Mouse (Mus musculus) midbrain, embryonic 10.5 days (tissue): ENCODE measurements around the gene Ipo8. TPM values are rescaled to one million over a fixed set of nuclear protein-coding genes. Genes with fewer than 3 reads are reported as not detected.

Experiments used
- DNase-seq: peaks from one replicate; pipeline ENCODE4 v3.0.0-alpha.2; 2017; ENCODE audit warnings: low spot score
- H3K27ac ChIP-seq: fragments of 300-500 bp; sonication (generic); replicated peaks from 2 replicates; pipeline ENCODE4 v1.5.1; 2016; ENCODE audit warnings: mild to moderate bottlenecking
- H3K27me3 ChIP-seq: fragments of 300-500 bp; sonication (generic); 2 replicates; pipeline ENCODE4 v1.6.1; 2016; ENCODE audit warnings: low read depth, mild to moderate bottlenecking; ENCODE audit not compliant: poor library complexity, severe bottlenecking
- H3K36me3 ChIP-seq: fragments of 300-500 bp; sonication (generic); 2 replicates; pipeline ENCODE4 v1.6.1; 2016; ENCODE audit warnings: mild to moderate bottlenecking, moderate library complexity
- H3K4me1 ChIP-seq: fragments of 300-500 bp; sonication (generic); 2 replicates; pipeline ENCODE4 v1.6.1; 2016
- H3K4me3 ChIP-seq: fragments of 300-500 bp; sonication (generic); 2 replicates; pipeline ENCODE4 v1.5.1; 2016; ENCODE audit warnings: mild to moderate bottlenecking, moderate library complexity
- H3K9me3 ChIP-seq: fragments of 300-500 bp; sonication (generic); replicated peaks from 2 replicates; pipeline ENCODE4 v1.6.1; 2016; ENCODE audit warnings: mild to moderate bottlenecking
- WGBS: fragments of 180-500 bp; shearing (Covaris S2); methylation state at CpG from one replicate; pipeline ENCODE4 v1.1.7; 2016; 5-methylcytosine and 5-hydroxymethylcytosine counted together
- polyA plus RNA-seq: library from polyadenylated mRNA; unstranded; fragments of >200 nt; fragmentation: Nextera tagmentation; extraction: Ambion mirVana; gene quantifications from 2 replicates; pipeline ENCODE4 v1.2.1, GENCODE M21; 2016

Ipo8 gene
- polyA plus RNA-seq, 1 experiment from 2014 or later = 29.7 TPM

DNA sequence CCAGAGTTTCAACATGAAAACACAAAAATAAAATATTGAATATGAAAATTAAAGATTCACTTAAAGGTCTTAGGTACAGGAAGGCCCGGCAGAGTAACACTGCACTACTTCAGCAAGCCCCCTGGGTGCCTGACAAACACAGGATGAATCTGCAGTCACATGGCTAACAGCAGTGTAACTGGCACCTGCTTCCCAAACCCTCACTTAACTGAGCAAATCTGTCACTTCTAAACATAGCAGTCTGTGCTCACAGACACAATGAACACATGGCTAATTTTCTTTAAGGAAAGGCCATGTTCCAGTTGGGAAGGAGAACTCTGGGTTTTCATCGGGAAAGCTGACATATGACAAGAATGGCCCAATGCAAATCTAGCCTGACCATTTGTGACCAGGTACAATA, 36.1 kb downstream of the Ipo8 start:
- Histone ChIP-seq H3K4me1 (no peaks in the 10 kb centered on the region), H3K36me3 (peaks cover 74% of the 10 kb centered on the region), H3K4me3 (no peak overlapping the region), H3K9me3 (no peaks in the 10 kb centered on the region), H3K27ac (no peak overlapping the region), H3K27me3 (no peaks in the 10 kb centered on the region)
- WGBS = 93% methylated on average over 2 of the region's 2 CpGs
- no peak for DNase-seq

DNA sequence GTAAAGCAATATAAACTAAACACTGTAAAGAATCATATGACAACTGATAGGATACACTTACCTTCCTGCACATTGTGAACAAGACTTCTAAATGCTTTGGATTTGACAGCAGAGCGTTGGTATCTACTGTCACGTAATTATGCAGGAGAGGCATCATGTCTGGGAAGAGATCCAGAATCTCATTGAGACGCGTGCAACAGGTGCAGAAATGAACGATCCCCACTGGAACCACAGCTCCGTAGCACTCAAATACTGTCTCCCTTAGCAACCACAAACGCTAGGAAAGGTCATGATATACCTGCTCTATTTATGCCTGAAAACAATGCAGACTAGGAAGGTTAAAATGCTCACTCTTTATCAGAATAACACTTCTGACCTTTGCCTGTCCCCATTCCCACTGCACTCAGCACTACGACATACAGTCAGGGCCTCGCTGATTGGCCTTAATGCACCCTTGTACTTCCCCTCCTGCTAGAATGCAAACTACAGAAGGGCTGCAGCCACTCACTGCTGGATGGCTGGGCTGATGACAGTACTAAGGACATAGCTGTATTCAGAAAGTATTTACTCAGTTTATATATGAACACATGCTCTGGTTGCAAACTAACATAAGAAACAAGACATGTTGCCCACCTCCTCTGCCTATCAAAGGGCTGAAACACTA, 42.1 kb downstream of the Ipo8 start:
- DNase-seq = no peak
- no peak overlapping the region for H3K4me3 ChIP-seq
- H3K27ac ChIP-seq = no peak overlapping the region
- H3K4me1 ChIP-seq = no peaks in the 10 kb centered on the region
- 94% methylated on average over 9 of the region's 9 CpGs for WGBS
- H3K36me3 ChIP-seq = peaks cover 81% of the 10 kb centered on the region
- H3K9me3 ChIP-seq = no peaks in the 10 kb centered on the region
- H3K27me3 ChIP-seq = no peaks in the 10 kb centered on the region

DNA sequence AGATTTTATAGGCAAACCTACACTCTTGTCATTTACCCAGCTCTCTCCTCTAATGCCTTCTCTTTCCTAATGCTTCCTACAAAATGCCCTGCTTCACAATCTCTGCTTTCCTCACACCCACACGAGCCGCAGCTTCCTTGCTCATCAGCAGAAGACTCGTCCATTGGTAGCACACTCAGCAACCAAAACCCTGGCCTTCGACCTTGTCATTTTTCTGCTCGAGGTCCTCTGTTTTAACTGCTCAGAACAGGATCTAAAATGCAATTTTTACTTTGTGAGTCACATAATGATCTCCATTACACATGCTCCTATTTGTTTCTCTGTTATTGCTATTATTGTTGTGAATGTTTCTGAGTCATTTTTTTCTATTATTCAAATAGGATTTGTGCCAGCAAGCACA, 45.1 kb downstream of the Ipo8 start:
- DNase-seq = no peak
- H3K9me3 ChIP-seq = no peaks in the 10 kb centered on the region
- no peaks in the 10 kb centered on the region for H3K4me1 ChIP-seq
- peaks cover 88% of the 10 kb centered on the region for H3K36me3 ChIP-seq
- H3K4me3 ChIP-seq = no peak overlapping the region
- no peak overlapping the region for H3K27ac ChIP-seq
- 91% methylated on average over 5 of the region's 5 CpGs for WGBS
- H3K27me3 ChIP-seq = no peaks in the 10 kb centered on the region

DNA sequence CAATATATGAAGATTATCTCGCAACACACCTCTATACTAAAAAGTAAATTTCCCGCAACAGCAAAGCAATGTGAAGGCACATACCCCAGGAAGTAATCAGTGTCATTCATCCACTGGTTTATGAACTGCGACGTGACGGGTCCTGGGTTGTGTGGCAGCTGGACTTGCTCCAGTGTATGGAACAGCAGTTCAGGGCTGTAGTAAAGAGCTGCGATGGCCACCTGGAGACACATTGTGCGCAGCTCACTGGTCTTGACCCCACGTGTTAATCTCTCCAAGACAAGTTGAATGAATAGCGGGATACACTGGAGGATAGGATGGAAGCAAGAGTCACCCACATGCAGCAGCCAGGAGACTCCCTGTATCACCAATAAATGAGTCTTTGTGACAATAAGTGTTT, 46.8 kb downstream of the Ipo8 start:
- no peak for DNase-seq
- Histone ChIP-seq H3K27me3 (no peaks in the 10 kb centered on the region), H3K4me3 (no peak overlapping the region), H3K9me3 (no peaks in the 10 kb centered on the region), H3K27ac (no peak overlapping the region), H3K36me3 (peaks cover 94% of the 10 kb centered on the region), H3K4me1 (no peaks in the 10 kb centered on the region)
- 91% methylated on average over 9 of the region's 9 CpGs for WGBS

DNA sequence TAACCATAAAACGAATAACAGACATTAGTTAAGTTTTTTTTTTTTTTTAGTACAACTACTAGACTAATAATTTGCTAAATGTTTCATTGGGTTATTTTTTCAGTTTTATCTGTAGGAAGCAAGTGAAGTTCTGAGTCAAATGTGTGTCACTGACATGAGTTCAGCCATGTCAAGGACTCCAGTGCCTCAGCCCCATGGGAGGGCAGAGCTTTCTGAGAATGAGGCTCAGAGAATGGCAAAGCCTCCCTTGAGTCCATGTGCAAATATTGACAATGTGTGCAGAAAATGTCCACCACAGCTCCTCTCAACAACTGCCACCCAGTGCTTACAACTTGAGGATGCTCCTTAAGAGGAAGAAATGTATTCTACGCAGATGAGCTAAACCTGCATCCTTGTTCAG, 55.0 kb downstream of the Ipo8 start:
- H3K4me3 ChIP-seq = no peak overlapping the region
- DNase-seq = no peak
- 90% methylated on average over 2 of the region's 2 CpGs for WGBS
- H3K27ac ChIP-seq = no peak overlapping the region
- H3K36me3 ChIP-seq = peaks cover 95% of the 10 kb centered on the region
- H3K4me1 ChIP-seq = no peaks in the 10 kb centered on the region
- H3K9me3 ChIP-seq = no peaks in the 10 kb centered on the region
- no peaks in the 10 kb centered on the region for H3K27me3 ChIP-seq

DNA sequence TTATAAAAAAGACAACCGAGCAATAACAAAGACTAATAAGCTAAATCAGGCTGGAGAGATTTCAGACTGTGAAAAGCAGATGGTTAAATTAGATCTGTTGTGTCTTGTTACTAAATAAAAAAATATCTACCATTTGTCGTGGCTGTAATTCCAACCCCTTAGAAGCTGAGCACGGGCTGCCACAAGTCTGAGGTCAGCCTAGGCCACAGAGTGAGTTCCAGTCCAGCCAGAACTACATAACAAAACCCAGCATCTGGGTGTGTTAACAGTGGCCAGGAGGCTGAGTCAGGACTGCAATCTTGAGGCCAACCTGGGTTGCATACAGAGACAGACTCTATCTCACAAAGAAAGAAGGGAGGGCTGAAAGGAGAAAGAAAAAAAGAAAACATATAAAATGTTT, 59.8 kb downstream of the Ipo8 start:
- no peaks in the 10 kb centered on the region for H3K9me3 ChIP-seq
- WGBS = 90% methylated on average over 3 of the region's 3 CpGs
- peaks cover 60% of the 10 kb centered on the region for H3K36me3 ChIP-seq

DNA sequence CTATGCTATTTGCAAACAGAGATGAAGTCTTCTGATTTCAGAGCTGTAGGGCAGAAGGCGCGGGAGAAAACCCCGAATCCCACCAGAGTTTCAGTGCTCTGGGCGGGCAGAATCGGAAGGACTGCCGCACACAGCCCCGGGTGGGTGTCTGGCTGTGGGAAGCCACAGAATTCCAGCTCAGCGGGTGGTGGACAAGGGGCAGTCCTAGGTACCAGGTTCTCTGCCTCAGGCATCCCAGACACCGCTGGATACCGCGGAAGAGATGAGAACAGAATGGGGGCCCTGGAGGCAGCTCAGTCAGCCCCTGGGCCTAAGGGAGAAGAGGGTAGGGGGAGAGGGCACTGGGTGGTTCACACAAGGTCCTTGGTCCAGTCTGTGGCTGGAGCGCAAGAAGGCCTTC, 62.8 kb downstream of the Ipo8 start:
- no peak for DNase-seq
- peaks cover 31% of the 10 kb centered on the region for H3K36me3 ChIP-seq
- no peaks in the 10 kb centered on the region for H3K9me3 ChIP-seq
- H3K27me3 ChIP-seq = no peaks in the 10 kb centered on the region
- H3K27ac ChIP-seq = no peak overlapping the region
- H3K4me1 ChIP-seq = no peaks in the 10 kb centered on the region
- no peak overlapping the region for H3K4me3 ChIP-seq
- WGBS = 83% methylated on average over 12 of the region's 12 CpGs

More for the DNA sequence above, 59.8 kb downstream of the Ipo8 start:
- Histone ChIP-seq H3K4me1 (no peaks in the 10 kb centered on the region), H3K4me3 (no peak overlapping the region), H3K27me3 (no peaks in the 10 kb centered on the region), H3K27ac (no peak overlapping the region)
- DNase-seq = no peak

DNA sequence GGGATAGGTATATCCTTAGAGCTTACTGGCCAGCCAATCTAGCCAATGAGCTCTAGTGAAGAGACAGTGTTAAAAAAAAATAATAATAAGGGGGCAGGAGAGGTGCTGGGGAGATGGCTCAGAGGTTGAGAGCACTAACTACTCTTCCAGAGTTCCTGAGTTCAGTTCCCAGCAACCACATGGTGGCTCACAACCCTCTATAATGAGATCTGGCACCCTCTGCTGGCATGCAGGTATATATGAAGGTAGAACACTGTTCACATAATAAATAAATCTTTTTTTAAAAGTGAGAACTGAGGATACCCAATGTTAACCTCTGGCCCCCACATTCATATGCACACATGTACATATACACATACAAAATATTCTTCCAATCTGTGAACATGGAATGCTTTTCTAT, 64.0 kb downstream of the Ipo8 start:
- no peak overlapping the region for H3K4me3 ChIP-seq
- no peaks in the 10 kb centered on the region for H3K9me3 ChIP-seq
- no peak for DNase-seq
- no peaks in the 10 kb centered on the region for H3K27me3 ChIP-seq
- no peak overlapping the region for H3K27ac ChIP-seq
- H3K36me3 ChIP-seq = peaks cover 20% of the 10 kb centered on the region
- no peaks in the 10 kb centered on the region for H3K4me1 ChIP-seq

DNA sequence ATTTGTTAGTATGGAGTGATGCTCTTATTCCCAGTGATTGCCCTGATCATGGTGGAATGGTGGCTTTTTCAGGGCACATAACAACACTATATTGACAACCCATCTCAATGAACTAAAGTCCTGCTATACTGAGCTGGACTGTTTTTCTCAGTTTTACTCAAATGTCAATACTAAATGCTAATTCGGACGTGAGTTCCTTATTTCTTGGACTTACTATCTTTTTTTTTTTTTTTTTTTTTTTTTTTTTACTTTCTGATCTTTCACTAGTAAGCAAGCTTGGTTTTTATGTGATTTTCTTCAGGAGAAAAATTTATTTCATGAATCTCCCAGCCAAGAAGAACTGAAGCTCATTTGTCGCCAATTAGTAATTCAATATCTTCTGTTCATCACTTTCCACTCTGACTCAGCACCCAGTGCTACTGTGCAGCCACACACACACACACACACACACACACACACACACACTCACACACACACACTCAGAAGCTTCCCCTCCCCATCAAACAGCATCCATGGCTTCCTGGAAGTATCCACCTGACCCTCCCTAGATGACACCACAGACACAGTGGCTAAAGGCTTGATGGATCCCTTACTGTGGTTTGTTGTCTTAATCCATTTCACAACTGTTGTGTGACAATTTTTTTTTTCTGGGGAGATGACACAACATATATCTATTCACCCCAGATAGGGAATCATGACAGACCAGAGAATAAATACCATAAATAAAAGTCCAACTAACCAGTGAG, 69.1 kb downstream of the Ipo8 start:
- Histone ChIP-seq H3K4me3 (no peak overlapping the region), H3K4me1 (no peaks in the 10 kb centered on the region), H3K9me3 (no peaks in the 10 kb centered on the region), H3K36me3 (no peaks in the 10 kb centered on the region), H3K27ac (no peak overlapping the region), H3K27me3 (no peaks in the 10 kb centered on the region)
- DNase-seq = no peak
- WGBS = 91% methylated on average over 3 of the region's 3 CpGs

DNA sequence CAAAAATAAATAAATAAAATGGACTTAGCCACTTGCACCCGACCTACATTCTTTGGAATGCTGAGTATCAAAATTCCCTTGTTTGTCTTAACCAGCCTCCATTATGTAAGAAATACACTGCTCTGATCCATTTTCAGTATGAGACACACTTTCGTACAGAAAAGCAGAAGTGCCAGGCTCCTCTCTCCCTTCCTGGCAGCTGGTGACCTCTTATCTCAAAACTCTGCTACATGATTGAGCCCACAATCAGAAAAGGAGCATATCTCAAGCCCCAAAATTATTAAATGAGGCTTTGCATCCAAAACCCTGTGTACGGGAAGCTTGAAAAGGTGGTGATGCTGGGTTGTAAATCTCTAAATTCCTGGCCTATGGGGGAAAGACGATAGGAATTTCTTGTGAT, 69.8 kb downstream of the Ipo8 start:
- Histone ChIP-seq H3K36me3 (no peaks in the 10 kb centered on the region), H3K4me3 (no peak overlapping the region), H3K4me1 (no peaks in the 10 kb centered on the region), H3K27me3 (no peaks in the 10 kb centered on the region), H3K9me3 (no peaks in the 10 kb centered on the region), H3K27ac (no peak overlapping the region)
- DNase-seq = no peak
- 89% methylated on average over 4 of the region's 4 CpGs for WGBS

DNA sequence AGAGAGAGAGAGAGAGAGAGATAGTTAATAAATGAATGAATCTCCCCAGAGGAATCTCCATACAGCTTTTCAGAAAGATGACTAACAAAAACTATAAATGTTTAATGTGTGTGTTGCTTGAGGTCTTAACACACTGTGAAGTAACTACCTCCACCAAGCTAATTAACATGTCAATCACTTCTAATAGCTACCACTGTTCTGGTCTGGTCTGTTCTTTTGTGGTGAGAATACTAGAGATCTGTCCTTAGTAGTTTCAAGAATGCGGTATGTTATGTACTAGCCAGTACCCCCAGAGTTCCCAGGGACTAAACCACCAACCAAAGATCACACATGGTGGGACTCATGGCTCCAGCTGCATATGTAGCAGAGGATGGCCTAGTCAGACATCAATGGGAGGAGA, 74.7 kb downstream of the Ipo8 start:
- WGBS = 81% methylated on average over 1 of the region's 1 CpGs

DNA sequence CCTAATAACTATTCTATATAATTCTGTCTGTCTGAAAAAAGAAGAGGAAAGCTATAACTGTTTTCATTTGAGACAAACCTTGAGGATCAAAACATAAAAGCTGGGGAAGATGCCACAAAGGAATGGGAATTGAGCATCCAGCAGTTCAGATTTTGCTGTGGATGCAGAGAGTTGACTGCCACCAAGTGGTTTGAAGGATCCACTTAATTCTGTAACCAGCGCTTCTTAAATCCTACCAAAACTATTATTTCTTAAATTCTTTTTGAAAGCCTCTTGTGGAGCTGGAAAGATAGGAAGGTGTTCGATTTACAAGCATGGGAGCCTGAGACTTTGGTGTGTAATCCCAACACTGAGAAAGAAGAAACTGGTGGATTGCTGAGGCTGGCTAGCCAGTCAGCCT, 79.9 kb downstream of the Ipo8 start:
- Histone ChIP-seq H3K4me1 (no peaks in the 10 kb centered on the region), H3K36me3 (no peaks in the 10 kb centered on the region), H3K27me3 (no peaks in the 10 kb centered on the region), H3K9me3 (no peaks in the 10 kb centered on the region), H3K4me3 (no peak overlapping the region), H3K27ac (no peak overlapping the region)
- WGBS = 78% methylated on average over 2 of the region's 2 CpGs
- DNase-seq = no peak

More for the DNA sequence above, 74.7 kb downstream of the Ipo8 start:
- Histone ChIP-seq H3K4me1 (no peaks in the 10 kb centered on the region), H3K27ac (no peak overlapping the region), H3K9me3 (no peaks in the 10 kb centered on the region), H3K36me3 (no peaks in the 10 kb centered on the region), H3K4me3 (no peak overlapping the region), H3K27me3 (no peaks in the 10 kb centered on the region)
- no peak for DNase-seq

DNA sequence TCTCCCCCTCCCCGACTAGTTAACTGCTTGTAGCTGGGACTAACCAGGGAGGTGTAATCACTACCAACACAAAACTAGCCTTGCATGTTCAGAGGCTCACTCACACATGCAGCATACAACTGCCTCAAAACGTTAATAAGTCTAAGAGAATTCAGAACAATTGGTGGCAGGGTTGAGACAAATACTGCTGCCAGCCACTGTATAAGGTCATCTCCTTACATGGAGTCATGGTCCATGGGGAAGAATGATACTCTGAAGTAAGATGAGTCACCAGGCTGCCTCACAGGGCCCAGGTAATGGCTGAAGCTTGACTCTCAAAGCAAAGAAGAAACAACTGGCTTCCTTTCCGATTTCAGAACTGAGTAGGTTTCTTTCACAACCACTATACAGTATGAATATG, 81.1 kb downstream of the Ipo8 start:
- Histone ChIP-seq H3K4me1 (no peaks in the 10 kb centered on the region), H3K4me3 (no peak overlapping the region), H3K9me3 (no peaks in the 10 kb centered on the region), H3K27ac (no peak overlapping the region), H3K27me3 (no peaks in the 10 kb centered on the region), H3K36me3 (no peaks in the 10 kb centered on the region)
- DNase-seq = no peak
- 90% methylated on average over 3 of the region's 3 CpGs for WGBS
